Mouse (Mus musculus) liver, adult 2 months (tissue): ENCODE data around the gene Cryzl2.

Experiments
- CTCF ChIP-seq: fragments of 200-500 bp; IDR thresholded peaks from 2 replicates; pipeline ENCODE4 v1.5.1; 2011; ENCODE audit warnings: low read depth, low read length, control low read depth
- POLR2A ChIP-seq: fragments of 200-500 bp; IDR thresholded peaks from 2 replicates; pipeline ENCODE4 v1.6.1; 2011; ENCODE audit warnings: low read length, control low read depth; ENCODE audit not compliant: insufficient read depth; ENCODE audit errors: extremely low read depth

DNA sequence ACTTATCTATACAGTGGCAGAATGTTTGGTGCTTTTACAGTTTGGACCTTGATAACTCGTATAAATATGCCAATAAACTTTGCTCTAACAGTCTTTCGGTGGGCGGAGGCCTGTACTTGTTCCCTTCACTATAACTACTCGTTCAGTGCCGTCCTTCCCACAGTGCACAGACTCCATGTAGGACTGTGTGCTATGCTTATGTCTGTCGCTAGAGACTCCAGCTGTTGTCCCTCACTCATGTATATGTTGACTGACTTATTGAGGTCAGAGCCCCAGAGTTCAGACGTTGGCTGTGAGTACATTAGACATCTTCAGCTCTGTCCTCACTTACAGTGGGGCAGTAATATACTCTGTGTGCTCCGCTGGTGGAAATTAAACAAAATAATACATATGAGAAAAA is 16.5 kb downstream of the Cryzl2 start:
- TF ChIP-seq CTCF (no peak), POLR2A (no peak)
